Mouse (Mus musculus) small intestine, adult 2 months (tissue): ENCODE measurements at regions not wholly inside any gene's neighbourhood (a gene's known extent, or its start where the extent isn't known, plus 50 kb on each side); places are given as distances from the start of the nearest gene placed in this dataset.
A peak's percentile ranks its signal among the peaks of the same experiment; 100 is the strongest.

Experiments used
- H3K27ac ChIP-seq: fragments of 200-500 bp; 2 replicates; pipeline ENCODE4 v1.5.1; 2012; ENCODE audit warnings: low read depth, low read length, control low read depth, inconsistent platforms; ENCODE audit not compliant: insufficient read depth
- H3K27me3 ChIP-seq: fragments of 200-500 bp; 2 replicates; pipeline ENCODE4 v1.6.1; 2012; ENCODE audit warnings: mild to moderate bottlenecking, moderate library complexity, low read length, inconsistent platforms; ENCODE audit not compliant: control insufficient read depth, insufficient read depth
- H3K36me3 ChIP-seq: fragments of 200-500 bp; 2 replicates; pipeline ENCODE4 v1.6.1; 2012; ENCODE audit warnings: mild to moderate bottlenecking, low read length, control low read depth, inconsistent platforms; ENCODE audit not compliant: control insufficient read depth, insufficient read depth
- H3K4me1 ChIP-seq: fragments of 200-500 bp; 2 replicates; pipeline ENCODE4 v1.6.1; 2012; ENCODE audit warnings: low read length, inconsistent platforms, mixed read lengths; ENCODE audit not compliant: control insufficient read depth, insufficient read depth, insufficient read length
- H3K4me3 ChIP-seq: fragments of 200-500 bp; 2 replicates; pipeline ENCODE4 v1.5.1; 2012; ENCODE audit warnings: low read depth, mild to moderate bottlenecking, control low read depth, inconsistent platforms, low read length, moderate library complexity
- CTCF ChIP-seq: fragments of 200-500 bp; IDR thresholded peaks from 2 replicates; pipeline ENCODE4 v1.5.1; 2012; ENCODE audit warnings: low read depth, mild to moderate bottlenecking, control low read depth, inconsistent platforms, low read length, moderate library complexity, mixed read lengths; ENCODE audit not compliant: insufficient replicate concordance, insufficient read length; ENCODE audit errors: extremely low read depth
- POLR2A ChIP-seq: fragments of 200-500 bp; IDR thresholded peaks from 2 replicates; pipeline ENCODE4 v1.6.1; 2012; ENCODE audit warnings: low read depth, mild to moderate bottlenecking, control low read depth, inconsistent platforms, low read length, moderate library complexity
- WGBS: fragments of 180-500 bp; shearing (Covaris S2); methylation state at CpG from one replicate; pipeline ENCODE4 v1.1.7; 2018; 5-methylcytosine and 5-hydroxymethylcytosine counted together

- TF ChIP-seq POLR2A = no peak
- TF ChIP-seq CTCF = no peak
- no peak overlapping the region for H3K4me3 ChIP-seq
- peaks cover 2% of the 10 kb centered on the region; the same call in 1 of the 2 replicates for H3K4me1 ChIP-seq
- H3K27ac ChIP-seq = no peak overlapping the region
- 47% methylated on average over 12 of the region's 12 CpGs for WGBS
- no peaks in the 10 kb centered on the region for H3K27me3 ChIP-seq
- no peaks in the 10 kb centered on the region for H3K36me3 ChIP-seq
These were observed 109.2 kb upstream of the Cd180 start for GRCm38 (mm10) chr13:102583984-102584645.

- WGBS = 85% methylated on average over 6 of the region's 6 CpGs
- H3K36me3 ChIP-seq = no peaks in the 10 kb centered on the region
- peaks cover 2% of the 10 kb centered on the region; the same call in 1 of the 2 replicates for H3K4me1 ChIP-seq
- H3K27ac ChIP-seq = no peak overlapping the region
- no peak for TF ChIP-seq POLR2A
- no peak for TF ChIP-seq CTCF
- no peaks in the 10 kb centered on the region for H3K27me3 ChIP-seq
- no peak overlapping the region for H3K4me3 ChIP-seq
These were observed 107.1 kb upstream of the Cd180 start for GRCm38 (mm10) chr13:102586215-102586614.

GRCm38 (mm10) chr13:102589680-102590435 is 103.5 kb upstream of the Cd180 start:
- no peak overlapping the region for H3K27ac ChIP-seq
- no peaks in the 10 kb centered on the region for H3K27me3 ChIP-seq
- no peaks in the 10 kb centered on the region for H3K36me3 ChIP-seq
- H3K4me1 ChIP-seq = no peaks in the 10 kb centered on the region
- 65% methylated on average over 18 of the region's 18 CpGs for WGBS
- TF ChIP-seq CTCF = no peak
- no peak for TF ChIP-seq POLR2A
- H3K4me3 ChIP-seq = no peak overlapping the region

GRCm38 (mm10) chr13:102591803-102592537 is 101.4 kb upstream of the Cd180 start:
- Histone ChIP-seq H3K4me3 (no peak overlapping the region), H3K27me3 (no peaks in the 10 kb centered on the region), H3K27ac (no peak overlapping the region), H3K4me1 (no peaks in the 10 kb centered on the region), H3K36me3 (no peaks in the 10 kb centered on the region)
- no peak for TF ChIP-seq POLR2A
- no peak for TF ChIP-seq CTCF
- 78% methylated on average over 4 of the region's 4 CpGs for WGBS

- WGBS = 84% methylated on average over 12 of the region's 12 CpGs
- Histone ChIP-seq H3K36me3 (no peaks in the 10 kb centered on the region), H3K27ac (peak overlapping the region; percentile 31; the same call in 1 of the 2 replicates), H3K4me3 (no peak overlapping the region), H3K4me1 (no peaks in the 10 kb centered on the region), H3K27me3 (no peaks in the 10 kb centered on the region)
- no peak for TF ChIP-seq CTCF
- no peak for TF ChIP-seq POLR2A
These were observed 99.8 kb upstream of the Cd180 start for GRCm38 (mm10) chr13:102593405-102594200.

- WGBS = 89% methylated on average over 3 of the region's 3 CpGs
These were observed 99.2 kb upstream of the Cd180 start for GRCm38 (mm10) chr13:102594201-102594600.

More at GRCm38 (mm10) chr13:102594201-102594600, 99.2 kb upstream of the Cd180 start:
- Histone ChIP-seq H3K4me1 (no peaks in the 10 kb centered on the region), H3K27me3 (no peaks in the 10 kb centered on the region), H3K27ac (peak overlapping the region; percentile 11; the same call in 1 of the 2 replicates), H3K4me3 (no peak overlapping the region), H3K36me3 (no peaks in the 10 kb centered on the region)
- TF ChIP-seq CTCF (no peak), POLR2A (no peak)
